25 mouse cellular contexts compared by ENCODE assay signal in genomic region chr1:128790881-128791280, GRCm38 (mm10).
DNase-seq lines count a peak whose midpoint lies in the region; ATAC-seq lines count a peak whose summit lies in the region.
"Had no signal": no experiment of that assay in that cellular context is flagged by ENCODE, and none has a peak within 500 bp of the region (broad histone marks: within the 10 kb centered on the region; RNA-seq: fewer than 3 reads in every experiment).

No protein-coding gene starts in this region.

- H3K9ac ChIP-seq in midbrain, embryonic 11.5 days (ENCODE audit: low read length): no peak overlapping the region
- no peak overlapping the region for H3K9ac ChIP-seq in midbrain, embryonic 15.5 days
- H3K9ac ChIP-seq: kidney, embryonic 15.5 days; limb, embryonic 15.5 days; liver, embryonic 14.5 days; lung, embryonic 14.5 days had no signal

- no peak overlapping the region for H3K4me2 ChIP-seq in midbrain, embryonic 11.5 days
- no peak overlapping the region for H3K4me2 ChIP-seq in midbrain, embryonic 15.5 days
- H3K4me2 ChIP-seq: heart, embryonic 11.5 days; kidney, embryonic 15.5 days; limb, embryonic 15.5 days; lung, embryonic 14.5 days had no signal

- no peaks in the 10 kb centered on the region for H3K9me3 ChIP-seq in midbrain, embryonic 11.5 days (ENCODE audit: control insufficient read depth, low read length)
- H3K9me3 ChIP-seq in midbrain, embryonic 15.5 days: no peaks in the 10 kb centered on the region
- H3K9me3 ChIP-seq: hindbrain, embryonic 10.5 days; kidney, embryonic 15.5 days; limb, embryonic 15.5 days; megakaryocyte, embryonic 14.5 days had no signal

- DNase-seq in midbrain, embryonic 11.5 days (ENCODE audit: low spot score, missing footprints): peak; percentile 72
- DNase-seq in naive thymus-derived CD4-positive, alpha-beta T cell, adult 2 months (ENCODE audit: low read depth): peak; percentile 78
- DNase-seq in thymus, postnatal 25 days: peak; percentile 69
- no peak for DNase-seq in adrenal gland, postnatal 36 days
- no peak for DNase-seq in layer of hippocampus, adult 11-12 months (ENCODE audit: low spot score)
- DNase-seq in gastrocnemius, postnatal 14 days: no peak
- DNase-seq: adrenal gland, adult 2 months; B cell, adult 2 months; cerebellum, adult 18-20 months; kidney, adult 11 months; kidney, postnatal 36 days; lung, embryonic 14.5 days; lung, postnatal 36 days had no signal

- H3K4me1 ChIP-seq in midbrain, embryonic 11.5 days (ENCODE audit: control insufficient read depth, insufficient read depth, low read length): peaks cover 5% of the 10 kb centered on the region; the same call in 1 of the 2 replicates
- H3K4me1 ChIP-seq in midbrain, embryonic 15.5 days: no peaks in the 10 kb centered on the region
- H3K4me1 ChIP-seq: kidney, embryonic 15.5 days had no signal

- H3K36me3 ChIP-seq in midbrain, embryonic 11.5 days (ENCODE audit: control insufficient read depth, insufficient read depth, low read length): no peaks in the 10 kb centered on the region
- H3K36me3 ChIP-seq in midbrain, embryonic 15.5 days (replicated peaks): no peaks in the 10 kb centered on the region
- H3K36me3 ChIP-seq: hindbrain, embryonic 10.5 days; kidney, embryonic 15.5 days; limb, embryonic 15.5 days had no signal

- H3K4me3 ChIP-seq in midbrain, embryonic 11.5 days (ENCODE audit: low read depth, low read length): no peak overlapping the region
- no peak overlapping the region for H3K4me3 ChIP-seq in midbrain, embryonic 15.5 days
- H3K4me3 ChIP-seq: hindbrain, embryonic 10.5 days; kidney, embryonic 15.5 days; limb, embryonic 15.5 days; megakaryocyte, embryonic 14.5 days; myocyte had no signal

- WGBS in midbrain, embryonic 11.5 days: 93% methylated on average over 6 of the region's 6 CpGs
- WGBS in midbrain, embryonic 15.5 days: 90% methylated on average over 6 of the region's 6 CpGs

- H3K27me3 ChIP-seq in midbrain, embryonic 11.5 days (ENCODE audit: control insufficient read depth, insufficient read depth, low read length): no peaks in the 10 kb centered on the region
- H3K27me3 ChIP-seq in midbrain, embryonic 15.5 days (replicated peaks): no peaks in the 10 kb centered on the region
- H3K27me3 ChIP-seq: kidney, embryonic 15.5 days; limb, embryonic 15.5 days had no signal

- H3K27ac ChIP-seq in midbrain, embryonic 11.5 days (ENCODE audit: low read depth, low read length): no peak overlapping the region
- no peak overlapping the region for H3K27ac ChIP-seq in midbrain, embryonic 15.5 days
- H3K27ac ChIP-seq: hindbrain, embryonic 10.5 days; hindbrain, postnatal 0 days; kidney, embryonic 15.5 days; limb, embryonic 15.5 days; liver, embryonic 14.5 days; stomach, postnatal 0 days had no signal

- intact Hi-C loops in gastrocnemius, postnatal 14 days (cut with DNase I; ENCODE audit: low total_unique reads): no loop called here

- ATAC-seq in midbrain, embryonic 11.5 days (ENCODE audit: low FRiP score): no peak
- ATAC-seq in midbrain, embryonic 15.5 days (replicated peaks): no peak
- peak; percentile 55 for ATAC-seq in CD4-positive, CD25-positive, alpha-beta regulatory T cell, adult 4 months
- ATAC-seq: forebrain, embryonic 14.5 days; hindbrain, postnatal 0 days had no signal

Comparison
In these comparisons a context has a peak if more than half of its experiments do, and no peak if none do; other contexts are left out.
1. DNase-seq: peak in midbrain, embryonic 11.5 days (single experiment), naive thymus-derived CD4-positive, alpha-beta T cell, adult 2 months (single experiment) and thymus, postnatal 25 days (single experiment); none in adrenal gland, postnatal 36 days (0 of 2), layer of hippocampus, adult 11-12 months (single experiment) and gastrocnemius, postnatal 14 days (single experiment).